Mouse (Mus musculus) frontal cortex, postnatal 10 days (tissue): ENCODE results near the gene Xirp1.

Experiments
- DNase-seq, 2 experiments: peaks; one replicate each; pipeline ENCODE4 v3.0.0; 2022; ENCODE audit warnings: low spot score in 2 of 2, mixed read lengths in 1 of 2

Gene Xirp1

GRCm38 (mm10) chr9:120023086-120023811, at the start of gene Xirp1:
TSS of gene Xirp1 (minus strand) at chr9:120023598.
- DNase-seq = no peak

- DNase-seq = peak; percentile 44 to 67
These were observed 49.8 kb upstream of the Xirp1 start for GRCm38 (mm10) chr9:120073169-120073568.

DNA sequence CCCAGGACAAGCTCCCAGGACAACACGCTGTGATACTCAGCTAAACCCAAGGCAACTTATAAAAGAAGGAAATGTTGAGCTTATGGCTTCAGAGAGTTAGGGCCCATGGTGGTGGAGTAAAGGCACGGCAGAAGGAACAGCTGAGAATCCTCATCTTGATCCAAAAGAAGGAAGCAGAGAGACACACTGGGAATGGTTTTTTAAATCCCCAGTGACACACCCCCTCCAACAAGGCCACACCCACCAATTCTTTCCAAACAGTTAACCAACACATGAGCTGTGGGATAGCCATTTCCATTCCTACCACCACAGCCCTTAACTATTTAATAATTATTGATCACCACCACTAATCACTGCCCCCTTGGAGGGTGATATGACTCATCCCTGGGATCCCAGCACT, 47.9 kb upstream of the Xirp1 start:
- no peak for DNase-seq

GRCm38 (mm10) chr9:120069779-120070178, 46.4 kb upstream of the Xirp1 start, which contains the start of gene Cx3cr1:
TSS of gene Cx3cr1 (minus strand) at chr9:120069879.
- no peak for DNase-seq

DNA sequence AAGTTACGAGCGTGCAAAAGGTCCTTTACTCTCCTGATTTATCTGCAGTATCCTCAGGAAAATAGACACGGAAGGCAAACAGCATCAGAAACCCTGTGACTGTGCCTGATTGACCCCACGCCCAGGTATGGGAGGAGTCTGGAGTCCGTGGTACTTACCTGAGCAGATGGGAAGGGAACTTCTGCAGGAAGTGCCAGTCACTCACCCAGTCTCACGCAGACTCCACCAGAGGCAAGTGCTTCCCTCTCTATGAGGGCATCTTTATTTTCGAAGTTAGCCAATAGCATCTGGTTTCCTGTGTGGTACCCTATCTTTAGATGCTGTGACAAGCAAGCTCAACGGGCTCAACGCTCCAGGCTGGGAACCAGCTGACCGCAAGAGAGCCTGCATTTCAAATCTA, 44.6 kb upstream of the Xirp1 start:
- DNase-seq = peak; percentile 16 to 27

- no peak for DNase-seq
These were observed 44.2 kb upstream of the Xirp1 start for GRCm38 (mm10) chr9:120067609-120068008.

- no peak for DNase-seq
These were observed 40.9 kb upstream of the Xirp1 start for GRCm38 (mm10) chr9:120064317-120064716.

DNA sequence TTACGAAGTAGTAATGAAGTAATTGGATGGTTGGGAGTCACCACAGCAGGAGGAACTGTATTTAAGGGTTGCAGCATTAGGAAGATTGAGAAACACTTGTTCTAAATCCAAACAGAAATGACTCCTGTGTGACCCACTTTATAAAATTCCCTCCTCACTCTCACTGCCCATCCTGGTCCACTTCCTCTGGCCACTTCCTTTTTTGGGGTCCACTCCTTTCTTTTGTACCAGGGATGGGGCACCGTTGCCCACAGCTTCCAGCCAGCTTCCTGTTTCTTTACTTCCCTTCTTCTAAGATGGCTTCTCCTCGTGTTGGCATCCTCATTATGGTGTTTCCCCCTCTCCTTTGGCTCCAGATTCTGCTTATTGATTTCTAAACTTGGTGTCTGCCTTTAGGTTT, 35.3 kb upstream of the Xirp1 start:
- no peak for DNase-seq

- no peak for DNase-seq
These were observed 32.8 kb upstream of the Xirp1 start for GRCm38 (mm10) chr9:120056201-120056600.

- peak; percentile 18 to 53 for DNase-seq
These were observed 31.3 kb upstream of the Xirp1 start for GRCm38 (mm10) chr9:120054545-120055277.

GRCm38 (mm10) chr9:120049407-120049806, 26.0 kb upstream of the Xirp1 start:
- DNase-seq = no peak

DNA sequence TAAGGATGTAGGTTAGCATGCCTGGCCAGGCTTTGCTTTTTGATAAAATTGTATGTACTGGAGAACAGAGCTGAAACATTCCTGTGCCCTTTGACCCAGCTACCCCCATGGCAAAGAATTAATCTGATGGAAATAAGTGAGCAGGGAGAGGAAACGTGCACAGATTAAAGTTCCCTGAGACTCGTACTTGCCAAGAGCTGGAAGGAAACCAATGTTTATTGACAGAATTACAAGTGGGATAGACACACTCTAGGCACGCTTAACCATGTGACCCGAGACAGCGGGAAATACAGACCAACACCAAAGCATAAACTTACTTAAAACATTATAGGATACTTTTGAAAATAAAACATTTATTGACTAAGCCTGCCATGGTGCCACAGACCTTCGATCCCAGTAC, 25.1 kb upstream of the Xirp1 start:
- no peak for DNase-seq

DNA sequence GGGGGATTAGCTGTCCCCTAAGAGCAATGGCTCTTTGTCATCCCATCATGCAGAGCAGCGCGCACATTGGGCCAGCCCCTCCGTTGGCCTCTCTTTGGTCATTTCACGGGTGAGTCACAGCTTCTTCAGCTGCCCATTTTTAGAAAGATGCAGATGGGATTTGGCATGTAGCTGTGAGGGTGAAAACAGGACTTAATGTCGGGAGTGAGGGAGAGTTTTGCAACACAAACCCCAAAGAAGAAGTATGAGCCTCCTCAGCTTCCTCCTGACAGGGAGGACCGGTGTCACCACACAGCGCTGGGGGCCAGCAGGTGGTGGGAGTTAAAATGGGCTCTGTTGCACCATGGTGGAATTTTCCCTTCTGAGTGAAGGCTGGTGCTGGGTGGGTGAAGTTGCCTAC, 19.7 kb upstream of the Xirp1 start:
- no peak for DNase-seq

- no peak for DNase-seq
These were observed 14.0 kb upstream of the Xirp1 start for GRCm38 (mm10) chr9:120037414-120037813.

GRCm38 (mm10) chr9:120034375-120034774, 11.0 kb upstream of the Xirp1 start:
- DNase-seq = no peak

- no peak for DNase-seq
These were observed 9.3 kb upstream of the Xirp1 start for GRCm38 (mm10) chr9:120032710-120033109.

DNA sequence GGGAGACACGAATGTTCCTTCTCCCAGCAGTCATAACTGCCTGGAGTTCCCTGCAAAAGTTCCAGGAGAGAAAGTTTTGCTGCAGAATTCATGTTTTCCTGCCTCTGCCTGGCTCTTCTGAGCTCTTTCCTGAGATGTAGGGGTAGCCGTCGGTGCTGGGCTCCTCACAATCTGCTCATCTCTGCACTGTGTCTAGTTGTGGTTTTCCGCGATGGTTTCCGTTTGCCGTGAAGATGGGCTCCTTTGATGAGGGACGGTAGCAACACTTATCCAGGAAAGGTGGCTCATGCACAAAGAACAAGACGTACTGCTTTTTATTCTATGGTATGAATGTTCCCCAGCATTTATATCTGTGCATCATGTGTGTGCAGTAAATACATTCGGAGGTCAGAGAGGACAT, 7.0 kb upstream of the Xirp1 start:
- DNase-seq = no peak

DNA sequence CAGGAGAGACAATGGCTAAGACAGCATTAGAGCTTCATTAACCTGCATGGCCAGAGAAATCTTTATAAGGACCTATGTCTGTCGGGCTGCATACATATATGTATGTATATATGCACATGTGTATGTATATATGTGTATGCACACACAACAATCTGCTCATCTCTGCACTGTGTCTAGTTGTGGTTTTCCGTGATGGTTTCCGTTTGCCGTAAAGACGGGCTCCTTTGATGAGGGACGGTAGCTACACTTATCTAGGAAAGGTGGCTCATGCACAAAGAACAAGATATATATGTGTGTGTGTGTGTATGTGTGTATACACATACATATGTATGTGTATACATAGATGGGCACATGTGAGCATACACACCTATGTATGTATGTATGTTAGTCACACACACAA, 6.5 kb upstream of the Xirp1 start:
- no peak for DNase-seq

DNA sequence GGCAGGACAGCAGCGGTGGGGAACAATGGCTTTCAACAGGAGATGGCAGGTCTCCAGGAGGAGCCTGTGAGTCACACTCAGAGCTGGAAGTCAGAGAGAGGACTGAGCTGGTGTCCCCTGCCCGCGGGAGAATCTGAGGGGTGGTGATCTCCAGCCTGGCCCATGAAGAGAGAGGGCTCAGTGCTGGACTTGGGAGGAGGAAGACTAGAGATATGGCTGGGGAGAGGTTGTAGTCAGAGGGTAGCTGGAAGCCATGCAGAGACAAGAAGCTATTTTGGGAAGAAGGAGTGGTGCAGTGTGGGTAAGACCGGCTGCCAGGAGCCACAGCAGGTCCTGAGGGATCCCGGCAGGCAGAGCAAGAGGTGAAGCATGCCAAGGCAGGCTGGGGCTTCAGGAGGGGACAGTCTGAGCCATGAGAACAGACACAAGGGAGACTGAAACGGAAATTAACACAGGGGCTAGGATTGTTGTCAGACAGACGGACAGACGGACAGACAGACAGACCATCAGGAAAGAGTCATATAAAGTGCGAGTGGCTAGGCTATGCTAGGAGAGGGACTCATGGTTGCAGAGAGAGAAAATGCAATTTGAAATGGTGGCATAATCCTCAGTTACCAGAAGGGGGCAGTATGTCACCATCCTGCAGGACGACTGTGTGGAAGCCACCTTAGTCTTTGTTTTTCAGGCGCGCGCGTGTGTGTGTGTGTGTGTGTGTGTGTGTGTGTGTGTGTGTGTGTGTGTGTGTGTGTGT, 4.2 kb upstream of the Xirp1 start:
- peak in 1 of 2 experiments; percentile 43 for DNase-seq

- no peak for DNase-seq
These were observed 1.2 kb upstream of the Xirp1 start for GRCm38 (mm10) chr9:120024625-120025024.

GRCm38 (mm10) chr9:120024171-120024570, 773 bp upstream of the Xirp1 start:
- no peak for DNase-seq

- no peak for DNase-seq
These were observed 2.2 kb downstream of the Xirp1 start for GRCm38 (mm10) chr9:120021164-120021563.
